Mouse (Mus musculus) lung, postnatal 25 days (tissue): ENCODE results near the gene Morc2a.
"Not testable (repeated sequence)": the region's sequence is repeated elsewhere in the genome, so short reads cannot be mapped to it uniquely, and the experiment has no call there.

Experiments
- DNase-seq: peaks from one replicate; pipeline ENCODE4 v3.0.0; 2022; ENCODE audit warnings: low spot score

The Morc2a gene

GRCm38 (mm10) chr11:3648964-3649841 is at the start of gene Morc2a:
Gene Morc2a (plus strand): TSS chr11:3649191.
- peak; percentile 97 for DNase-seq

- DNase-seq = peak; percentile 19
Measured at GRCm38 (mm10) chr11:3601966-3602365, 47.0 kb upstream of the Morc2a start.

GRCm38 (mm10) chr11:3602687-3603086 is 46.3 kb upstream of the Morc2a start:
- peak; percentile 14 for DNase-seq

DNA sequence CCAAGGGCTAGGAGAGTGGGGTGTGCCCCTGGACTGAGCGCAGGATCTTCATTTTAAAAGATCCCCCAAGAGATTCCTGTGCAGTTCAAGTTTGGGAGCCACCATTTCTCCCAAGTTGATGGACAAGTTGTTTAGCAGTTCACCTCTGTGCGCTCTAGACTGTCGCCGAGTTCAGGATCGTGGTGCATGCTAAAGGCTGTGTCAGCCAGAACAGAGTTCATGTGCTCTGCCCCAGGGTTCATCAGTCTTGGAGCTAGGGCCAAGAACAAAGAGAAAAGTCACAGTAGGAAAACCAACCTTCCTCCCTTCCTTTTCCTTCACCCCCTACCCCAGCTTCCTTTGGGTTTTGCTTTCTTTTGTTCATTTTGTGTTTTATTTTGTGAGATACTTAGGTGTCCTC is 42.5 kb upstream of the Morc2a start:
- DNase-seq = no peak

DNA sequence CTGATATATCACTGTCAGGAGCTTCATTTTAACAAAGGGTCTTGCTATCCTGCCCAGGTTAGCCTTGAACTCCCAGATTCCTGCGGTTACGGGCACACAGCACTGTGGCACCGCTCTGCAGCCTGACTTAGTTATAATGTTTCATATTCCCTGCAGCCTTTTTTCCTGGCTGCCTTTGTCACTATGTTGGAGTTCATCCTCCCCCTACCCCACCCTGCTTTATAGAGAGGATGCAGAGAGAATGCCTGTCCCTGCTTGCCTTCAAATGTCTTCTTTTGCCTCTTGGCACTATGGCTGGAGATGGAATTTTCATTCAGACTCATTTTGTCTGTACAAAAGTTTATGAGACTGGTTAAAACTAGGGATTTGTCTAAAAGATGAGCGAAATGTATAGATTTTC is 33.4 kb upstream of the Morc2a start:
- DNase-seq = no peak

DNA sequence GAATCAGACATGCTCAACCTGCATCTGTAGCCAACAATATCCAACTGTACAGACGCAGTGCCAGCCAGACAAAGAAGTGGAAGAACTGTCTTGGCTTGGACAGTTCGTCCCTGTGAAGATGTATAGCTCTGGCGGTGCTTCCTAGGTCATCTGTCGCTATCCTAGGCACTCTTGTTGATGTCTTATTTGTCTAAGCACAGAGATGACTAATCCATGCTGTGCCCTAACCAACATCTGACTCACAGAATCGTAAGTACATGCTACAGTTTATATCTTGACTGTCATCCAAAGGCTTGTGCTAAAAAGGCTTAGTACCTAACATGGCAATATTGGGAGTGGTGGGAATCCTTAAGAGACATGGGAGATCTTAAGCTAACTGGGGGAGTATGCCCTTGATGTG is 26.2 kb upstream of the Morc2a start:
- no peak for DNase-seq

DNA sequence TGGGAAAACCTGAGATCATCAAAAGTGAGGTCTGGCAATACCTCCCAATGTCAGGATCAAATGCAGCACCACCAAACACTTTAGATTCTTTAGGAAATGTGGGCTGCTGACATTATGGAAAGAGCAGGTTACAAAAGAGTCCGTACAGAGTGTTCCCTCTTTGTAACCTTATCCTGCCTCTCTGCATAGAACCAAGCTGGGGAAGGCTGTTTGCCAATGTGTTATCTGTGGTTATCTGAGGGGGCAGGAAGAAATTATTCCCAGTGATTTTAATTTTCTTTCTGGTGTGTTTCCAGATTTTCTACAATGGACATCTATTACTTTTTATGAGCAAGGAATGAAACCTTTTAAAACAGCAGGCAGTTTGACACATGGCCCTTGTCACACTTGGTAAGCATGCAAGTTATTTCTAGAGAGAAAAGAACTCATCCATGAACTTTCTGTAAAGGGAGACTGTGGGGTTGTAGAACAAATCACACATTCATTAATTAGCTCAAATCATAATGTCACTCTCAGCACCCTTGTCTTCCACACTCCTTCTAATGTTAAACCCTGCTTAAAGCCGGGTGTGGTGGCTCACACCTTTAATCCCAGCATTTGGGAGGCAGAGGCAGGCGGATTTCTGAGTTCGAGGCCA is 24.5 kb upstream of the Morc2a start:
- no peak for DNase-seq

GRCm38 (mm10) chr11:3628999-3629491 is 19.9 kb upstream of the Morc2a start:
- DNase-seq = no peak

DNA sequence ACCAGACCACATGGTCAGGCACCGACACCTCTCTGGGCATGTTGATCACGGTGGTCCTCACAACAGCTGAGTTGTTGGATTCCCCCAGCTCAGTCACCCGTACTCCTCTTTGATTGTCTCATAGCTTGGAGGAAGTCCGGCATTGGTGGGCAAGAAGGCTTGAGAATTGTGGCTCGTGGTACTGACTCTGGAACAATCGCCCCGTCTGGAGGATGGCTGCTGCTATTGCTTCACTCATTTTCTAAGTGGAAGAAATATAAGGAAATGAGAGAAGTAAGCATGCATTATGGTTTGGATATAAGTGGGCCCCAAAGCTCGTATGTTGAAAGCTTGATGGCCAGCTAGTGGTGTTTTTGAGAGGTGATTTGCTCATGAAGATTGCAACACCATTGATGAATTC is 15.7 kb upstream of the Morc2a start:
- not testable (repeated sequence) for DNase-seq

GRCm38 (mm10) chr11:3647688-3648087 is 1.3 kb upstream of the Morc2a start:
- no peak for DNase-seq

DNA sequence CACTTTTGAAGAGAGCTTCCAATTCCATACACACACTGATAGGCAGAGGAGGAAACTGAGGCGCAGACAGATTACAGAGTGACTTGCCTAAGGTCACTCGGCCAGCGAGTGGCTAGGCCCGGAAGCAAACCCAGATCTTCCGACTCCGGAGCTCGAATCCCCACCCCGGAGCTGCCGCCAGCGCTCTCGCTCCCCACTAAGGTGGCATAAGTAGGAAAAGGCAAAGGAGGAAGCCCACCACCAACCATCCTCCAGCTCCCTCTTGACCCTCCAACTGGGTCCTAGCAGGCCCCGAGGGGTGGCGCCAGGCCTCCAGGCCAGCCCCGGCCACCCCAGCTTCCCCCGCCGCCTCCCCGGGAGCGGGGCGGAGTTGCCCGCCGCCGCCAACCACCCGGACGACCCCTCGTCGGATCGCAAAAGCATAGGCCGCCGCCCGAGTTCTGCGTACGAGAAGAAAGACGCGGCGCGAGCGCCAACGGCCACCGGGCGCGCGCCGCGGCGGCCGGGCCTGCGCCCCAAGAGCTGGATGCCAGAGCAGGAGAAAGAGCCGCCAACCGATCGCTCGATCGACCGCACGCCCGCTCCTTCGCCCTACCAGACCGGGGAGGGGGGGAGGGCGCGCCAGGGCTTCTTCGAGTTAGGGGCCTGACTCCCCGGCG is 557 bp upstream of the Morc2a start:
- DNase-seq = peak; percentile 19

DNA sequence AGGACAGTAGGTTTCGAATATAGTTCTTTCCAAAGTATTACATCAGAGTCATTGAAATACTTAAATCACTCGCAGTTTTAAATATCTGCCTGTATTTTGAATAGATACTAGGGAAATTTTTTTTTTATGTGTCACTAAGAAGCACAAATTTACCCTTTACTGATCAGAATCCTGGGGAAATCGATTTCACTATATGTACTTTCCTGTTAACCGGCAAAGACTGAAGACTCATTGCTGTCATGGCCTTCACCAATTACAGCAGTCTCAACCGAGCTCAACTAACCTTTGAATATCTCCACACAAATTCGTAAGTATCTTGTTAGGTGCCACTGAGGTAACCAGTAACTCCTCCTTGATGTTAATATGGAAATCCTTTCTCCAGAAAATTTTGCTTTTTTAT is 1.1 kb downstream of the Morc2a start:
- no peak for DNase-seq

DNA sequence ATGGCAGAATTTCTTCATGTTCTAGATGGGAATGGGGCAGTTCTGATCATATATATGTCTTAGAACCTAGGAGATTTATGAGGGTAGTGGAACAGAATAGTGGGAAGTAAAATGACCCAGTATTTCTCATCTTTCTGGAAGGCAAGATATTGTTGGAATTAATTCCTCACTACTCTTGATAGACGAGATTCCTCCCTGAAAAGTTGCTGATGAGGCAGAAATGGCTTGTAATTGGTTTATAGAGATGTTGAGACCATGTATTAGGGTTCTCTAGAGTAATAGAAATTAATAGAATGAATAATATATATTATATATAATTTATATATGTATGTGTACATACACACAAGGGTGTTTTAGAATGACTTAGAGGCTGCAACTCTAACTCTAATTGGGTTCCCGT is 13.0 kb downstream of the Morc2a start:
- no peak for DNase-seq

- DNase-seq = no peak
Measured at GRCm38 (mm10) chr11:3667506-3667905, 18.5 kb downstream of the Morc2a start.

- DNase-seq = peak; percentile 23
Measured at GRCm38 (mm10) chr11:3668768-3669167, 19.8 kb downstream of the Morc2a start.

DNA sequence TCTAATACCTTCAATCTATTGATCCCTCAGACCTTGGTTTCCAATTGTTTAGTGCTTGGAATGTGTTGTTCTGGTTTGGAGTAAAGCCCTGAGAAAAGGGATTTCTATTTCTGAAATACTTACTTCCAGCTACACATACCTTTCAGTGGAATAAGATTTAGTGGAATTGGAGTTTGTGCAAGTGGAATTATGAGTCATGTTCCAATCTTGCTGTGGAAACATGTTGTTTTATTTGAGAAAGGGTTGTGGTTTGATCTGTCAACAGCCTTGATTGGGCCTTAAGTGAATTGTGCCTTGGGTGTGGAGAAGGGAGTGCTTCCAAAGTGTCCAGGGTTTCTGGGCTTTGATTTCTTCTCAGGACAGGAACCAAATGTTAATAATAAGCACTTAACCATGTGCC is 20.9 kb downstream of the Morc2a start:
- peak; percentile 18 for DNase-seq

DNA sequence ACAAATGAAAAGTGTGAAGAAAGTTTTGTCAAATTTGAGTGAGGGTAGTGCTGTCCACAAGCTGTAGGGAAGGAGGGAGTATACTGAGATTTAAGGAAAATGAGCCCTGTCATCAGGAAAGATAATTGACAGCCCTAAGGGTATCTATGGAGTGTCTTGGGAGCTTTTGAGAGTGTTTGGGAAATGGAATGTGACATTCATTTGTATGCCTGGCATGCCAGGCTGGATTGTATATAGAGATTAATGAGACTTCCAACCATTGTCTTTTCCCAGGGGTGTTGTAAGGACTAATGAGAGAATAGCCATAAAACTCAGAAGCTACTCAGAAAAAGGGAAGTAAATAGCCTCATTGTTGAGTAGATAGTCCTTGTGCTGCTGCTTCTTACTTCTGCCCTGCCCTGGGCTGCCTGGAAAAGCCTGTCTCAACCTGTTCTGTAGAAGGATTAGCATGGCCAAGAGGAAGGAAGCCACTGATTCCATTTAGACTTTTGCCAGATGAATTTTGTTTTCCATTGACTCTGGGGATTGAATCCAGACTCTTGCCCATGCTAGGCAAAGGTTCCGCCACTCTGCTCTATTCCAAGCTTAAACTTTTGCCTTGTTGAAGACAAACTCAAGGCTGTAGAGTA is 22.1 kb downstream of the Morc2a start:
- no peak for DNase-seq

DNA sequence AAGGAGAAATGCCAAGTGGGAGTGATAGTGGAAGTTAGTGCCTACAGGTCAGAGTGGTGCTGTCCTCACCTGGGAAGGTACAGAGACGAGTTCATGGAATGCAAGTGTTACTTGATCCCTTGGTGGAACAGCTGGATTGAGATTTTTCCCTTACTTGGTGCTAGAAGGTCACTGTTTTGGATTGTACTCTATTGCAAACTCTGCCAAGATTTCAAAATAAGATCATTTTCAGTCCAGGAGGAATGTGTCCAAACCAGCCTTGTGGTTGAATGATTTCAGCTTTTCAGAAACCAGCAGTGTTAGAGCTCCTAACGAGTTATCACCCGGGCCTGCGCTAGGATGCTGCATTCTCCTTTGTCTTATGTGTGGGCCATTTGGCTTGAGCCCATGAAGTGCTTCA is 25.6 kb downstream of the Morc2a start:
- peak; percentile 18 for DNase-seq

GRCm38 (mm10) chr11:3676423-3676822 is 27.4 kb downstream of the Morc2a start:
- DNase-seq = no peak

DNA sequence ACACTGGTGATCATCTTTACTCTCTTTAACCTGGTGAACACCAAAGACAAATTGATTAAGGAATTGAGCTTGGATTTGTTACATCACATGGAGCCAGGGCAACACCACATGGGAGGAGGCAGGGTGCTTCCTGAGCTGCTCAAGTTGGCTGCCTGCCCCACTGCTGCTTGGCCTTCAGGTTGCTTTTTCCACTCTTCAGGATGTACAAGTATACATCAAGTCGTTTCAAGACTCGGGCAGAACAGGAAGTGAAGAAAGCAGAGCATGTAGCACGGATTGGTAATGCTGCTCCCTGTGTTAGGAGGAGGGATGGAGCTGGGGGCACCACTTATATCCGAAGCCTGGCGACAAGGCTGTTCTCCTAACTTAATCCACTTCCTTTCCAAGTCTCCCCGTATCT is 28.2 kb downstream of the Morc2a start:
- peak; percentile 34 for DNase-seq

DNA sequence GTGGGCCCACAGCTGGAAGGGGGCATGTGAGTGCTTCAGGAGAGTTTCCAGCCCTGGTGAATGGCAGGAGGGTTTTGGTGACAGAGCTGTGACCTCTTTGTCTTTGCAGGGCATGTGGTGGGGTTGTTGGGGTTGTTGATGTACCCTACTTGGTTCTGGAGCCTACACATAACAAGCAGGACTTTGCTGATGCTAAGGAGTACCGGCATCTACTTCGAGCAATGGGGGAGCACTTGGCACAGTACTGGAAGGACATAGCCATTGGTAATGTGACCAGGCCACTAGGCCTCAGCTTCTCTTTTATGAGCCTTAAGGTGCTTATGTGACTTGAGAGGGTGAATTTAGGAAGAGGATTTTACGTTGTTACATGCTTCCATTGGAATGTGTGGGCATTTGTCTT is 30.8 kb downstream of the Morc2a start:
- no peak for DNase-seq

- no peak for DNase-seq
Measured at GRCm38 (mm10) chr11:3683696-3684095, 34.7 kb downstream of the Morc2a start.
